Mouse (Mus musculus): Measurements from ENCODE around the gene Chac1. TPM values are rescaled to one million over a fixed set of nuclear protein-coding genes. Genes with fewer than 3 reads are reported as not detected.

Gene Chac1
- 0.60 to 1.1 TPM (median 1.0 TPM) in 4 replicates for total RNA-seq (2023)

DNA sequence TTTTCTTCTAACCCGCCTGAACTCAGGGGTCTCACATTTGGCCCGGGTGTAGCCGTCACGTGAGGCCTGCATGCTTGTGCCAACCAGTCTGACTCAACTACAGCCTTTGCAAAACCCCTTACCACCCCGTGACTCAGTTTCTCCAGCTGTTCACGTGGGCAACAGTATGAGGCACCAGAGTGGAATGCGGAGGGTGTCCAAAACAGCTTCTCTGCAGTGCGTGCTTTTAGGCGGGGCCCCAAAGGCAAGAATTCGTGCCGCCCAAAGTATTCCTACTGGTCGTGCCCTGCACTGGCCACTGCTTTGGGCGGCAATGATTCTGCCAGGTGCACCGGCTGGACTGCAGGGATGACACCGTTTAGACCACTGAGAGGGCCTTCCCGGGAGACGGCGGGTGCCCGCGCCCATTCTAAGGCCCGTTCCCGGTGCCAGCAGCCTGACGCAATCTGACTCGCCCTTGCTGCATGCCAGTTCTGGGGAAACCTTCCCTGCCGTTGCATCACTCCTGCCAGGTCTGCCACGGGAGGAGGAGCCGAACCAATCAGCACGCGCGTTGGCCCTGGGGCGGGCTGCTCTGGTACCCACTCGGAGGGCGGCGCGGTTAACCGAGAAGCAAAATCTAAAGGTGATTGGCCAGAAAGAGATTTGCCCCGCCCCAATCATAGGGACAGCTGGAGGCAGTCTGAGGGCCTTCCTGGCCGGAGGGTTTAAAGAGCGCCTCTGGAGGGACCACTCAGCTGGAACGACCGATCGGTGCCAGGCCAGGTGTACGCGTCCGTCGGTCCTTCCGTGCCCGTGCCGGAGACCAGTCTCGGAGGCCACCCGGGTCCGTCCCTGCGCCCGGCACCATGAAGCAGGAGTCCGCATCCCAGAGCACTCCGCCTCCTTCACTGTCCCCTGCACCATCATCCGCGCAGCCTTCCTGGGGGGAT lies at the start of gene Chac1:
Gene Chac1 (plus strand): TSS at position 675 of the 932 bp plus-strand sequence.

DNA sequence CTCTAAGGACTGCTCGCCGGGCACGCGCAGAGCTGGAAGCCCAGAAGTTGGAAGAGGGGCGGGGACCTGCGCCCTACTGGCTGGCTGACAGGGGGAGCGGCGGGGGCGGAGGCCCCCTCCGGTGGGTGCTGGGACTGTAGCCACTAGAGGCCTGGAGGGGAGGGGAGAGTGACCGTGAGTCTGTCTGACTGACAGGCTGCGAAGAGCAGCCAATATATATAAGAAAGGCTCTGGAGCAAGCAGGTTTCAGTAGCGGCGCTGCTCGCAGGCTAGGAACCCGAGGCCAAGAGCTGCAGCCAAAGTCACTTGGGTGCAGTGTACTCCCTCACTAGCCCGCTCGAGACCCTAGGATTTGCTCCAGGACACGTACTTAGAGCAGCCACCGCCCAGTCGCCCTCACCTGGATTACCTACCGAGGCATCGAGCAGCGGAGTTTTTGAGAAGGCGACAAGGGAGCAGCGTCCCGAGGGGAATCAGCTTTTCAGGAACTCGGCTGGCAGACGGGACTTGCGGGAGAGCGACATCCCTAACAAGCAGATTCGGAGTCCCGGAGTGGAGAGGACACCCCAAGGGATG lies 25.4 kb upstream of the Chac1 start, which contains the start of gene Dll4:
Gene Dll4 (plus strand): TSS at position 217 of the 576 bp plus-strand sequence.

Other genes with a start within 250 kb of the Chac1 start
- 1.4 to 5.4 TPM (median 2.6 TPM) in 4 replicates for gene Rad51, start 238.4 kb upstream of the Chac1 start, total RNA-seq (2023)
- 25.9 to 39.7 TPM (median 33.3 TPM) in 4 replicates for gene Rmdn3, start 194.2 kb upstream of the Chac1 start, total RNA-seq (2023)
- gene Gchfr, start 183.5 kb upstream of the Chac1 start, total RNA-seq (2023): 1.0 TPM in 1 of 4 replicates, not detected in the others
- gene Gm14137, start 176.7 kb upstream of the Chac1 start, total RNA-seq (2023): 6.9 to 10.6 TPM (median 8.2 TPM) in 4 replicates
- 26.6 to 40.7 TPM (median 34.8 TPM) in 4 replicates for gene Zfyve19, start 142.6 kb upstream of the Chac1 start, total RNA-seq (2023)
- gene Dnajc17, start 142.4 kb upstream of the Chac1 start, total RNA-seq (2023): 14.5 to 21.2 TPM (median 20.4 TPM) in 4 replicates
- not detected in 4 replicates for gene Ppp1r14d, start 121.3 kb upstream of the Chac1 start, total RNA-seq (2023)
- 0.24 TPM in 1 of 4 replicates, not detected in the others for gene Spint1, start 113.9 kb upstream of the Chac1 start, total RNA-seq (2023)
- 0.35 to 0.79 TPM in 2 of 4 replicates, not detected in the others for gene Rhov, start 80.0 kb upstream of the Chac1 start, total RNA-seq (2023)
- 95.6 to 104 TPM (median 96.7 TPM) in 4 replicates for gene Vps18, start 62.5 kb upstream of the Chac1 start, total RNA-seq (2023)
- gene Dll4, start 25.4 kb upstream of the Chac1 start, total RNA-seq (2023): 0.66 to 2.4 TPM (median 0.85 TPM) in 4 replicates
- 46.1 to 50.5 TPM (median 49.4 TPM) in 4 replicates for gene Ino80, start 126.5 kb downstream of the Chac1 start, total RNA-seq (2023)
- gene Exd1, start 196.4 kb downstream of the Chac1 start, total RNA-seq (2023): 0.86 TPM in 1 of 4 replicates, not detected in the others
- gene Chp1, start 196.5 kb downstream of the Chac1 start, total RNA-seq (2023): 61.9 to 72.0 TPM (median 66.7 TPM) in 4 replicates